ENCODE assay signal across 8 mouse cellular contexts in the genomic region with DNA sequence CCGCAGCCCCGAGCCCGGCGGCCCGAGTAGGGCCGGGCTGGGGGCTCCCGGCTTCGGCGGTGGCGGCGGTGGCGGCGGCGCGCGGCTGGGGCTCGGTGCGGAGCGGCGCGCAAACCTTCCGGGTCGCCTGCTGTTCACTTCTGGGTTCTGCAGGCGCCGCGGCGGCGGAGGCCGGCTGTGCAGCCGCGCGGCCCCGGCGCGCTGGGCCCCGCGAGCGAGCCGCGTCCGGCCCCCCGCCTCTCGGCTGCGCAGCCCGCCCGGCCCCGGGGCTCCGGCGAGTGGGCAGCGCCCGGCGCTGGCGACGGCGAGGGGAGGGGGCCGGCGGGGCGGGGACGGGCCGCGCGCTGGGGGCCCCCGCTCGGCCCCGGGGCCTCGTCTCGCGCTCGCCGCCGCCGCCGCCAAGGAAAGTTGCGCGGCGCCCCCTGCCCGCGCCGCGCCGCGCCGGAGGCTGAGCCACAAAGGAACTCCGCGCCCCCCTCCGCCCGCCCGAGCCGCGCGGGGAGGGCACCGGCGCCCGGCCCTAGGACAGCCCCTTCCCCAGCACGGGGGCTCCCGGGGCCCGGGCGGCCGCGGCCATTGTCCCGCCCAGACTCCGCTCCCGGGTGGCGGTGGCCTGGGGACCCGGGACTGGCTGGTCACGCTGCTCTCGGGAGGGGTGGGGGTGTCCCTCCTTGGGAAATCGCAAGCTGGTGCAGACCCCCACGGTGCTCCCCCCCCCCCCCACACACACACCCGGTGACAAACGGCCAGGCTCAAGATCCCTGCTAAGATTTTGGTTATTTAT. TPM values are rescaled to one million over a fixed set of nuclear protein-coding genes. Genes with fewer than 3 reads are reported as not detected.
A peak's percentile ranks its signal among the peaks of the same experiment; 100 is the strongest.
DNase-seq lines count a peak whose midpoint lies in the region; TF ChIP-seq lines count a peak whose summit lies in the region.

Gene Zfp362 (minus strand): TSS at position 3 of the 784 bp plus-strand sequence.

- peak; percentile 53 for DNase-seq in lung, adult 2 months
- DNase-seq in lung, postnatal 25 days (ENCODE audit: low spot score), result no peak
- DNase-seq in cerebellum, adult 2 months, result peak; percentile 54 to 59
- peak; percentile 58 for DNase-seq in gastrocnemius, postnatal 14 days
- peak; percentile 75 for DNase-seq in induced T-regulatory cell, adult 2 months (ENCODE audit: low read depth)
- DNase-seq in liver, adult 2 months (ENCODE audit: extremely low read depth, low read depth, low spot score), result no peak
- DNase-seq in natural killer cell, adult 2 months (ENCODE audit: low spot score in 2 of 2), result peak; percentile 21 to 31
- peak; percentile 63 for DNase-seq in thymus, adult 2 months

- no peak for TF ChIP-seq POLR2A in lung, adult 2 months (IDR thresholded peaks at IDR 0.05; ENCODE audit: borderline replicate concordance, extremely low read depth, low read depth, low read length)
- no peak for TF ChIP-seq POLR2A in cerebellum, adult 2 months (IDR thresholded peaks at IDR 0.05; ENCODE audit: borderline replicate concordance, insufficient read depth, low read length)
- no peak for TF ChIP-seq POLR2A in liver, adult 2 months (IDR thresholded peaks at IDR 0.05; ENCODE audit: extremely low read depth, insufficient read depth, low read length)
- no peak for TF ChIP-seq POLR2A in thymus, adult 2 months (IDR thresholded peaks at IDR 0.05; ENCODE audit: control insufficient read depth, extremely low read depth, insufficient read depth, low read length, poor library complexity)

- H3K27me3 ChIP-seq in cerebellum, adult 2 months (ENCODE audit: control insufficient read depth, insufficient read depth, low read length), result no peaks in the 10 kb centered on the region
- no peaks in the 10 kb centered on the region for H3K27me3 ChIP-seq in liver, adult 2 months (ENCODE audit: control insufficient read depth, insufficient read depth, low read length)
- no peaks in the 10 kb centered on the region for H3K27me3 ChIP-seq in thymus, adult 2 months (ENCODE audit: control insufficient read depth, insufficient read depth, low read length)

- H3K79me2 ChIP-seq in liver, adult 2 months (ENCODE audit: control insufficient read depth, insufficient read depth, low read length), result 0 out of 2 replicates have a peak, but pooled peaks cover 19% of the 10 kb centered on the region

- H3K9ac ChIP-seq in liver, adult 2 months (ENCODE audit: low read depth, low read length), result peak within 1 kb of the TSS; percentile 94

- WGBS in lung, adult 2 months, result 6% methylated on average over 95 of the region's 111 CpGs
- WGBS in cerebellum, adult 2 months, result 4% methylated on average over 98 of the region's 111 CpGs
- 14% methylated on average over 107 of the region's 111 CpGs for WGBS in liver, adult 2 months
- WGBS in thymus, adult 2 months, result 6% methylated on average over 82 of the region's 111 CpGs

- no peak for TF ChIP-seq CTCF in lung, adult 2 months (IDR thresholded peaks at IDR 0.05; ENCODE audit: insufficient read depth, low read length)
- TF ChIP-seq CTCF in cerebellum, adult 2 months (IDR thresholded peaks at IDR 0.05; ENCODE audit: borderline replicate concordance, insufficient read depth, low read depth, low read length), result no peak
- TF ChIP-seq CTCF in liver, adult 2 months (IDR thresholded peaks at IDR 0.05; ENCODE audit: low read depth, low read length), result no peak; the same call in 1 of the 2 replicates
- TF ChIP-seq CTCF in thymus, adult 2 months (IDR thresholded peaks at IDR 0.05; ENCODE audit: borderline replicate concordance, control insufficient read depth, extremely low read depth, insufficient read depth, low read length, poor library complexity), result no peak

- intact Hi-C loops in gastrocnemius, postnatal 14 days (cut with DNase I; ENCODE audit: low total_unique reads), result no loop called here

- H3K36me3 ChIP-seq in liver, adult 2 months (ENCODE audit: control insufficient read depth, insufficient read depth, low read length), result no peaks in the 10 kb centered on the region
- no peaks in the 10 kb centered on the region for H3K36me3 ChIP-seq in thymus, adult 2 months (ENCODE audit: control insufficient read depth, insufficient read depth, low read length)

- peak within 1 kb of the TSS; percentile 51 for H3K27ac ChIP-seq in cerebellum, adult 2 months (ENCODE audit: insufficient read depth, low read length)
- H3K27ac ChIP-seq in liver, adult 2 months (replicated peaks; ENCODE audit: insufficient read depth, low read depth, low read length), result peak within 1 kb of the TSS; percentile 49
- peak within 1 kb of the TSS; percentile 83 for H3K27ac ChIP-seq in thymus, adult 2 months (ENCODE audit: control insufficient read depth, insufficient read depth, low read length)

- peak within 1 kb of the TSS; percentile 71 for H3K4me3 ChIP-seq in lung, adult 2 months (replicated peaks; ENCODE audit: extremely low read depth, low read depth, low read length)
- peak within 1 kb of the TSS; percentile 83 for H3K4me3 ChIP-seq in cerebellum, adult 2 months (replicated peaks; ENCODE audit: insufficient read depth, low read depth, low read length)
- H3K4me3 ChIP-seq in liver, adult 2 months (ENCODE audit: insufficient read depth, low read depth, low read length), result peak within 1 kb of the TSS; percentile 72
- peak within 1 kb of the TSS; percentile 100 for H3K4me3 ChIP-seq in thymus, adult 2 months (ENCODE audit: control insufficient read depth, insufficient read depth, low read length)

- H3K4me1 ChIP-seq in lung, adult 2 months (ENCODE audit: control insufficient read depth, insufficient read depth, low read length), result peaks cover 20% of the 10 kb centered on the region
- H3K4me1 ChIP-seq in cerebellum, adult 2 months (ENCODE audit: control insufficient read depth, insufficient read depth, low read length), result peaks cover 26% of the 10 kb centered on the region
- H3K4me1 ChIP-seq in liver, adult 2 months (ENCODE audit: control insufficient read depth, insufficient read depth, low read length), result peaks cover 12% of the 10 kb centered on the region
- peaks cover 44% of the 10 kb centered on the region for H3K4me1 ChIP-seq in thymus, adult 2 months (replicated peaks; ENCODE audit: control insufficient read depth, insufficient read depth, low read length)

RNA-seq across cellular contexts. Expression of gene Zfp362, which starts in this region (rescaled TPM):
- polyA plus RNA-seq in lung, adult 2 months (2012; rRNA removed), result 43.8 and 48.8 TPM in 2 replicates
- 24.8 and 25.5 TPM in 2 replicates for polyA plus RNA-seq in cerebellum, adult 2 months (2012; rRNA removed)
- 10 to 100 TPM; 11.9 to 12.0 TPM for total RNA-seq in gastrocnemius, postnatal 14 days (2021)
- 0.83 and 0.87 TPM in 2 replicates for total RNA-seq in liver, adult 2 months (2014; rRNA removed)
- polyA plus RNA-seq in liver, adult 2 months (2012; rRNA removed), result 5.7 and 6.2 TPM in 2 replicates
- 105 and 145 TPM in 2 replicates for polyA plus RNA-seq in thymus, adult 2 months (2012; rRNA removed)

Comparison
In these comparisons a context has a peak if more than half of its experiments do, and no peak if none do; other contexts are left out.
1. DNase-seq: peak in lung, adult 2 months (single experiment), cerebellum, adult 2 months (2 of 2), gastrocnemius, postnatal 14 days (single experiment), induced T-regulatory cell, adult 2 months (single experiment), natural killer cell, adult 2 months (2 of 2) and thymus, adult 2 months (single experiment); none in lung, postnatal 25 days (single experiment) and liver, adult 2 months (single experiment).
2. Peak in every context shown above with its lines, with median percentiles within 50 percentile points of each other: H3K4me3 ChIP-seq and H3K27ac ChIP-seq.